Comparison of ENCODE assay signal across 10 mouse cellular contexts in the genomic region with DNA sequence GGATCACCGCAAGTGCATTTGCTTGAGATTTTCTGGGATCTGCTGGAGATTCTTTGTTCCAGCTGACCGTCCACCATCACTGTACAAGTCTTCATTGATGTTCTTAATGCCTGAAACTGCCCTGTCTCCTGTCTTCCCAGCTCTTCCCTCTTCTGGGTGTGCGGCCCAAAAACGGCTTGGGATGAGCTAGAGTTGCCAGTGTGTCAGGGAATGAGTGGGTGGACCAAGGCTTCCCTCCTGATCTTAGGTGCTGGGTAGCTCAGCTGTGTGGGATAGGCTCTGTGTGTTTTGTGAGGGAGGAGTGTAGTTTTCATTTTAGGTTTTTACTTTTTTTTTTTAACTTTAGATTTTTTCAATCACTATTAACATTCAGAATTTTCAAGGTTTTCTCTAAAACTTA.
"Had no signal": no experiment of that assay in that cellular context is flagged by ENCODE, and none has a peak within 500 bp of the region (broad histone marks: within the 10 kb centered on the region; RNA-seq: fewer than 3 reads in every experiment).

No protein-coding gene starts in this region.

- DNase-seq: retina, postnatal 1 day; right cerebral cortex, postnatal 14 days; right cerebral cortex, postnatal 25 days; spleen, adult 18-20 months; thymus, adult 18-20 months; thymus, adult 2 months; thymus, postnatal 14 days; thymus, postnatal 25 days; thymus, postnatal 36 days; thymus, postnatal 4 days had no signal
